Mouse (Mus musculus) hindbrain, embryonic 11.5 days (tissue): ENCODE results near the gene Ptprd. TPM values are rescaled to one million over a fixed set of nuclear protein-coding genes. Genes with fewer than 3 reads are reported as not detected.
A peak's percentile ranks its signal among the peaks of the same experiment; 100 is the strongest.

ENCODE experiments used
- ATAC-seq: fragments of 200-750 bp; cut with Nextera tagmentation; 2 replicates; pipeline ENCODE4 v1.8.0; 2017; ENCODE audit warnings: mild to moderate bottlenecking, moderate TSS enrichment, moderate library complexity; ENCODE audit not compliant: low FRiP score
- DNase-seq: peaks from one replicate; pipeline ENCODE4 v3.0.0-alpha.2; 2015; ENCODE audit warnings: low spot score
- H3K27ac ChIP-seq: fragments of 300-500 bp; sonication (generic); 2 replicates; pipeline ENCODE4 v1.5.1; 2014; ENCODE audit warnings: mild to moderate bottlenecking, low read depth, low read length
- H3K27me3 ChIP-seq: fragments of 300-500 bp; sonication (generic); 2 replicates; pipeline ENCODE4 v1.6.1; 2014; ENCODE audit warnings: mild to moderate bottlenecking, low read length, moderate library complexity, mixed read lengths; ENCODE audit not compliant: control insufficient read depth, insufficient read depth
- H3K36me3 ChIP-seq: fragments of 300-500 bp; sonication (generic); 2 replicates; pipeline ENCODE4 v1.6.1; 2014; ENCODE audit warnings: mild to moderate bottlenecking, low read length, moderate library complexity, mixed read lengths; ENCODE audit not compliant: control insufficient read depth, insufficient read depth
- H3K4me1 ChIP-seq: fragments of 300-500 bp; sonication (generic); replicated peaks from 2 replicates; pipeline ENCODE4 v1.6.1; 2014; ENCODE audit warnings: low read length, mixed read lengths; ENCODE audit not compliant: control insufficient read depth, insufficient read depth
- H3K4me2 ChIP-seq: fragments of 300-500 bp; sonication (generic); replicated peaks from 2 replicates; pipeline ENCODE4 v1.6.1; 2014; ENCODE audit warnings: mild to moderate bottlenecking, low read depth, low read length
- H3K4me3 ChIP-seq: fragments of 300-500 bp; sonication (generic); 2 replicates; pipeline ENCODE4 v1.5.1; 2014; ENCODE audit warnings: low read depth, low read length
- H3K9ac ChIP-seq: fragments of 300-500 bp; sonication (generic); 2 replicates; pipeline ENCODE4 v1.6.1; 2014; ENCODE audit warnings: low read depth, low read length
- H3K9me3 ChIP-seq: fragments of 300-500 bp; sonication (generic); 2 replicates; pipeline ENCODE4 v1.6.1; 2016; ENCODE audit warnings: low read length; ENCODE audit not compliant: control insufficient read depth
- WGBS: fragments of 180-500 bp; shearing (Covaris S2); extraction: QIAGEN DNeasy Blood & Tissue Kit; methylation state at CpG from one replicate; pipeline ENCODE4 v1.1.7; 2014; 5-methylcytosine and 5-hydroxymethylcytosine counted together
- polyA plus RNA-seq: library from polyadenylated mRNA; unstranded; fragments of >200 nt; fragmentation: Nextera tagmentation; extraction: Ambion mirVana; gene quantifications from 2 replicates; pipeline ENCODE4 v1.2.1, GENCODE M21; 2014

The Ptprd gene
- polyA plus RNA-seq, 1 experiment from 2014 or later = 31.7 TPM

DNA sequence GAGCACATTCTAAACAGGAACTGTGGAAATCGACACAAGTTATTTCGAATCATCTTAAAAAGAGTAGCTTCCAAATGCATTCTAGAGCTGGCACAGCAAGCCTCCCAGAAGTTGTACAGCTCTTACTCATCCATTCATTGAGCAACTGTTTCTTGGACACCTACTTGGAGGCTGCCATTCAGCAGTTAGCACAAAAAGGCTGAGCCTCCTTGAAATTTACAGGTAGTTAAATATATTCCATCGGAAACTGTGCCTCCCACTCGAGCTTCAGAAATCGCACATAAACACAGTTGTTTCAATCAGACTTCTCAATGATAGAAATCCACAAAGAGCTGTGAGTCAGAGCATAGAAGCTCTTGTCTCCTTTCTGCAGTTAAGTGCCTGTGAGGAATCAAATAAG is 1825.9 kb downstream of the Ptprd start:
- no peak overlapping the region for H3K4me3 ChIP-seq
- H3K36me3 ChIP-seq = no peaks in the 10 kb centered on the region
- ATAC-seq (no peak), DNase-seq (no peak)
- no peaks in the 10 kb centered on the region for H3K4me1 ChIP-seq
- no peaks in the 10 kb centered on the region for H3K27me3 ChIP-seq
- no peak overlapping the region for H3K9ac ChIP-seq
- 89% methylated on average over 5 of the region's 5 CpGs for WGBS
- no peak overlapping the region for H3K27ac ChIP-seq
- H3K9me3 ChIP-seq = no peaks in the 10 kb centered on the region
- H3K4me2 ChIP-seq = no peak overlapping the region

DNA sequence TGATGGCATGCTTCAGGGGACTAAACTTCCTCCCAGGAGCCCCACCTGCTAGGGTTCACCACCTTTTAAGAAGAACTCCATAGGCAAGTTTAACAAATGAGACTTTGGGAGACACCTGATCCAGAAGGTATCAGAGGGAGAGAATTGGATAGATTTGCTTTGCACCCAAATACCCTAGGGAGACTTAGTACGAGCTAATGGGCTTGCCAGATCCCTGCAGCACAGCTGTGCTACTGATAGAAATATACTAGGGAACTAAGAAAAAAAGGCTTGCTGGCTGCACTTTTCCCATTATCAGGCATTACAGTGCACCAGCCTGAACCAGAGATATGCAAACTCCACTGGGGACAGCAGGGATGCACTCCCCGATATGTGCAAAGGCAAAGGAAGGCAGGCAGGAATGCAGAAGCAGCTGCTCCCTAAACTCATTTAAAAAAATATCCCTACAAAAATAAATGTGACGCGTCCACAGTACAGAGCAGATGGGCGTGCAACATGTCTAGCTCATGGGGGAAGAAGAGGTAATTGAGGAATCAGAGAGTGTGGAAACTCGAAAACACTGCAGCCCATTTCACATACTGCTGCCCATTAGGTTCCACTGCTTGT is 1831.3 kb downstream of the Ptprd start:
- ATAC-seq (no peak), DNase-seq (no peak)
- no peak overlapping the region for H3K4me3 ChIP-seq

DNA sequence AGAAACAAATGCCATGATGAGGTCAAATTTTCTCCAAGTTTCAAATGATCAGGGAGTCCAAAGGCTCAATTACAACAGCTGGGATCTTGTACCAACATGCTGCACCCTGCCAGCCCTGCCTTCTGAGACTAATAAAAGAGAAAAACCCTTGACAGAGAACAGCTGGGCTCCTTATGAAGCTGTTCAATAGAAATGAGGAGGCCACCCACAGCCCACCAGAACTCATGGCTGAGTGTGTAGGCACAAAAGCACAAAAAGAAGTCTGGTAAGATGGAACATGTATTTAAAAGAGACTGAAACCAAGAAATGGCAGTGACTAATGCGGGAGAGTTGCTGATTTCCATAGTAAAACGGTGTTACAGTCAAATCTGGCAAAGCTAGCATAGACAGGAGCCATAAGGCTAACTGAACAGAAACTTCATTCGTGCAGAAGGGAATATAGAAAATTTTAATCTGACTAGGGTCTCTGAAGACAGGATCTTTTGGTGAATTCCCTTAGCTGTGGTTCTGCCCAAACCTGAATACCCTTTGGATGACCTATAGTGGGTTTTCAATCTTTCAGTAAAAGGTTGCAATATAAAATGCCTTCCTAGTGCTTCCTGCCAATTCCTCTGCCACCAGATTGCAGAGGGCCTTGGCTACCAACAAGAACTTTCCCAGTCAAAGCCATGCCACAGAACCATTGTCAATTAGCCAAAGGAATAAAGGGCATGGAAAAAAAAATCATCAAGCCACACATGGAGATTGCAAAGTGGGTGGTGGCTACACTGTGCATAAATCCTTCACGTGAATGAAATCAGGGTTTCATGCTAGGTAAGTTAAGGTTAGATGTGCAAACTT is 1841.5 kb downstream of the Ptprd start:
- H3K9ac ChIP-seq = no peak overlapping the region
- peak; percentile 43 for DNase-seq
- ATAC-seq = peak; percentile 70
- 51% methylated on average over 4 of the region's 4 CpGs for WGBS
- H3K4me1 ChIP-seq = no peaks in the 10 kb centered on the region; the same call in 1 of the 2 replicates
- H3K4me2 ChIP-seq = no peak overlapping the region
- H3K9me3 ChIP-seq = no peaks in the 10 kb centered on the region
- no peak overlapping the region for H3K27ac ChIP-seq
- no peaks in the 10 kb centered on the region for H3K27me3 ChIP-seq
- H3K36me3 ChIP-seq = no peaks in the 10 kb centered on the region
- no peak overlapping the region for H3K4me3 ChIP-seq

More for the DNA sequence above, 1831.3 kb downstream of the Ptprd start:
- WGBS = 73% methylated on average over 6 of the region's 6 CpGs
- Histone ChIP-seq H3K4me2 (no peak overlapping the region), H3K4me1 (no peaks in the 10 kb centered on the region), H3K36me3 (no peaks in the 10 kb centered on the region), H3K27ac (no peak overlapping the region), H3K9me3 (no peaks in the 10 kb centered on the region), H3K27me3 (no peaks in the 10 kb centered on the region), H3K9ac (no peak overlapping the region)

DNA sequence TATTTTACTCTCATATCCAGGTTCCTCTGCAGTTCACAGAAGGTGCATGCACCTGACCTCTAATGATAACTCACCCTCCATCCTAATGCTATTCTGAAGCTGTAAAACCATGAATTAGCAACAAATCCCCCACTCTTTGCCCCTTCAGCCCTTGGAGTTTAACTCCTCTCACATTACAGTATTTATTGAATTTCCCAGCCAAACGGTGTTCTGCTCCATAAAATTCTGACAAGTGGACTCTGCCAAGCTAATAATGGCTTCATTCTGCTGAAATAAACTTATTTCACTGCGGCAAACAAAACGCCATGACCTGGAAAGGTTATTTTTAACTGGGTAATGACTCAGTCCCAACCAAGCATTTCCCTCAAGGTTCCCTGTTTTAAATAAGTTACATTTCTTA is 1842.7 kb downstream of the Ptprd start:
- no peak for DNase-seq
- Histone ChIP-seq H3K4me2 (no peak overlapping the region), H3K4me1 (no peaks in the 10 kb centered on the region; the same call in 1 of the 2 replicates), H3K9ac (no peak overlapping the region), H3K27me3 (no peaks in the 10 kb centered on the region), H3K9me3 (no peaks in the 10 kb centered on the region), H3K4me3 (no peak overlapping the region), H3K36me3 (no peaks in the 10 kb centered on the region), H3K27ac (no peak overlapping the region)
- 69% methylated on average over 3 of the region's 3 CpGs for WGBS
- no peak for ATAC-seq

DNA sequence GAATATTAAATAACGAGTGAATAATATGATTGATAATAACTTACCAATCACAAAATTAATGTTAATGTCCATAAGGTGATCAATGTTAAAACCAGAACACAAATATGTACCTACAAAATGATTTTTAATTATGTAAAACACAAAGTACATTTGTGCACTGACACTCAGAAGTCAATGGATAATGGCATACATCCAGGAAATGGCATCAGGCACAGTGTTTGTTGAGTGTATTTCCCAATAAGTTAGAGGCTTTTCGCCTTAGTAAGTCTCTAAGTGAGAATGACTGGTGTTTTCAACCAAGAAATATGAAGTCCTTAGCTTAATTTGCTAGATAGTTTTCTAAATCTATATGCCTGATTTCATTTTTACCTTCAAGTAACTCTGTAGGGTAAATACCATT is 1843.5 kb downstream of the Ptprd start:
- H3K27ac ChIP-seq = no peak overlapping the region
- WGBS = 87% methylated on average over 2 of the region's 2 CpGs
- H3K27me3 ChIP-seq = no peaks in the 10 kb centered on the region
- H3K4me2 ChIP-seq = no peak overlapping the region
- DNase-seq (no peak), ATAC-seq (no peak)
- no peaks in the 10 kb centered on the region for H3K36me3 ChIP-seq
- H3K9ac ChIP-seq = no peak overlapping the region
- H3K9me3 ChIP-seq = no peaks in the 10 kb centered on the region
- no peaks in the 10 kb centered on the region; the same call in 1 of the 2 replicates for H3K4me1 ChIP-seq
- H3K4me3 ChIP-seq = no peak overlapping the region

DNA sequence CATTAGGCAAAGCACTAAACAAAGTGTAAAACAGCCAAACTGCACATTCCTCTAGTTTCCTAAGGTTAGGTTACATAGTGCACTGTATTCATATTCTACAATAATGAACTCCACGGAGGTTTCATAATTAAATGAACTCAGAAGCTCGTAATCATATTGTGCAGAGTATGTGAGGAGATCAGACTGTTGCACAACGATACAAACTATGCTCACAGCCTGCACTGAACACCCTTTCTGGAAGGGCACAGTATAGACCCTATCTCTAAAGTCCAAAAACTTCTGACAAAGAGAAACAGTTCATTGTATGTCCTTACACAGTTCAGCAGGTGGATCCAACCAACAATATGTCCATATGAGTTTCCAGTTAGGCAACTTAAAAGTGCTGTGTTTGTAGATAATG is 1844.5 kb downstream of the Ptprd start:
- 84% methylated on average over 3 of the region's 3 CpGs for WGBS
- H3K4me2 ChIP-seq = no peak overlapping the region

DNA sequence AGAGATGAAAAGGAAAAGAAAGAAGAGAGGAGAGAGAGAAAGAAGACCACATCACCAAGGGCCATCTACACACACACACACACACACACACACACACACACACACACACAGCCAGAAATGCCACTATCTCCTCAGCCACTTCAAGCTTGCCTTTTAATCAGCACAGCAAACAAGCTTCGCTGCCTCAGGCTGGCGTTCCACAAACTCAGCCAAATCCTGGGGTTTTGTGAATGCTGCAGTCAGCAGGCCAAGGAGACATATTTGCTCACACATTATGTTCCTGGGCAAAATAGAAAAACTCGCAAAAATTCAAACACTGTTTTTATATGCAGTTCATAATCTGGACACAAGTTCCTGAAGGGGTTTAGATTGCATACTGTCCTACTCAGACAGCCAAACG is 1845.9 kb downstream of the Ptprd start:
- Histone ChIP-seq H3K27me3 (no peaks in the 10 kb centered on the region), H3K4me2 (no peak overlapping the region), H3K4me1 (no peaks in the 10 kb centered on the region; the same call in 1 of the 2 replicates), H3K27ac (no peak overlapping the region), H3K36me3 (no peaks in the 10 kb centered on the region), H3K9ac (no peak overlapping the region), H3K9me3 (no peaks in the 10 kb centered on the region), H3K4me3 (no peak overlapping the region)
- no peak for ATAC-seq
- DNase-seq = no peak
- 90% methylated on average over 4 of the region's 4 CpGs for WGBS

More for the DNA sequence above, 1844.5 kb downstream of the Ptprd start:
- H3K9ac ChIP-seq = no peak overlapping the region
- no peak overlapping the region for H3K27ac ChIP-seq
- DNase-seq = no peak
- no peak for ATAC-seq
- H3K9me3 ChIP-seq = no peaks in the 10 kb centered on the region
- H3K27me3 ChIP-seq = no peaks in the 10 kb centered on the region
- H3K4me1 ChIP-seq = no peaks in the 10 kb centered on the region; the same call in 1 of the 2 replicates
- no peaks in the 10 kb centered on the region for H3K36me3 ChIP-seq
- H3K4me3 ChIP-seq = no peak overlapping the region

DNA sequence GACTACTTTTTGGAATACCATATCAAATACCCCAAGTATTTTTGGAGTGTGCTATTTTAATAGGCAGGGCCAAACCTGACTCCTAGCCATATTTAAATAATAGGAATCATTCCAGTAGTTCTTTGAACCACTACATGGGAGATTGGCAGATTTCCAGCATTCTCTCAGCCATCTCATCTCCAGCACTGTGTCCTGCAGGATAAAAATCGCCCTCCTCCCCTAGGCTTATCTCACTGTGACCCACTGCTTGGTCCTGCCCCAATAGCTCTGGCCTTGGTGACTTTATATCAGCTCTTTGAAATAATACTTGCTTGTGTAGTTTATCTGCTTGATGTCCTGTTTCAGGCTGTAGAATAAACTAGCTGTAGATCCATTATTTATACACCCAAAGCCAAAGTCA is 1850.2 kb downstream of the Ptprd start:
- no peak for ATAC-seq
- WGBS = 93% methylated on average over 1 of the region's 1 CpGs
- Histone ChIP-seq H3K36me3 (no peaks in the 10 kb centered on the region), H3K4me3 (no peak overlapping the region), H3K9ac (no peak overlapping the region), H3K27me3 (no peaks in the 10 kb centered on the region), H3K27ac (no peak overlapping the region), H3K9me3 (no peaks in the 10 kb centered on the region), H3K4me2 (no peak overlapping the region), H3K4me1 (no peaks in the 10 kb centered on the region)
- DNase-seq = no peak

DNA sequence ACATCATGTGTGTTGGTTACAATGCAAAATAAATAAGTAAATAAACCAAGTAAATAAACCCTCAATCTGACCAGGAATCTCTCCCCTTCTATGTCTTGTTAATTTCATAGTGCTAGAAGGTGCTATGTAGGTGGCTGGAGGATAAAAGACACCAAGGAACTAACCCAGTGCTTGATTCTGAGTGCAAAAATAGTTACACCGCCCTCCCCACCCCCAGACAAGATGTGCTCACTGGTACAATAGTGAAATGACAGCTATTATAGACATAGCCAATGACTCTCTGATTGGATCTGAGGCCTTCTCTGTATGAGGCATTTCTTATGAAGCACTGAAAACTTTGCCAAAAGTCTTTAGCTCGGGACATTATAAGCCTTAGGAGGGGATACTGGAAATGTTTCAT is 1857.6 kb downstream of the Ptprd start:
- WGBS = 97% methylated on average over 2 of the region's 2 CpGs
- Histone ChIP-seq H3K27me3 (no peaks in the 10 kb centered on the region), H3K36me3 (no peaks in the 10 kb centered on the region), H3K4me2 (no peak overlapping the region), H3K4me3 (no peak overlapping the region), H3K9ac (no peak overlapping the region), H3K27ac (no peak overlapping the region), H3K9me3 (no peaks in the 10 kb centered on the region), H3K4me1 (no peaks in the 10 kb centered on the region)
- ATAC-seq = no peak
- no peak for DNase-seq
